Mouse (Mus musculus): ENCODE measurements around the gene Duxbl3. TPM values are rescaled to one million over a fixed set of nuclear protein-coding genes. Genes with fewer than 3 reads are reported as not detected.
"Not testable (repeated sequence)": the region's sequence is repeated elsewhere in the genome, so short reads cannot be mapped to it uniquely, and the experiment has no call there.

Gene Duxbl3
- 4.6 and 4.7 TPM in 2 replicates for polyA plus RNA-seq (2015; fragmentation: Nextera tagmentation; extraction: Ambion mirVana)

- not testable (repeated sequence) for H3K36me3 ChIP-seq (ENCODE audit: poor library complexity, severe bottlenecking); H3K9me3 ChIP-seq (replicated peaks); H3K4me3 ChIP-seq; H3K27me3 ChIP-seq; H3K4me1 ChIP-seq; H3K4me2 ChIP-seq; H3K9ac ChIP-seq; H3K27ac ChIP-seq
- no CpG with 5 or more reads among the region's 25 CpGs for WGBS
- ATAC-seq: peak; percentile 88
These were observed at the start of gene Duxbl3 for GRCm38 (mm10) chr14:26257756-26258617. Gene Duxbl3 (plus strand): TSS chr14:26257962.

DNA sequence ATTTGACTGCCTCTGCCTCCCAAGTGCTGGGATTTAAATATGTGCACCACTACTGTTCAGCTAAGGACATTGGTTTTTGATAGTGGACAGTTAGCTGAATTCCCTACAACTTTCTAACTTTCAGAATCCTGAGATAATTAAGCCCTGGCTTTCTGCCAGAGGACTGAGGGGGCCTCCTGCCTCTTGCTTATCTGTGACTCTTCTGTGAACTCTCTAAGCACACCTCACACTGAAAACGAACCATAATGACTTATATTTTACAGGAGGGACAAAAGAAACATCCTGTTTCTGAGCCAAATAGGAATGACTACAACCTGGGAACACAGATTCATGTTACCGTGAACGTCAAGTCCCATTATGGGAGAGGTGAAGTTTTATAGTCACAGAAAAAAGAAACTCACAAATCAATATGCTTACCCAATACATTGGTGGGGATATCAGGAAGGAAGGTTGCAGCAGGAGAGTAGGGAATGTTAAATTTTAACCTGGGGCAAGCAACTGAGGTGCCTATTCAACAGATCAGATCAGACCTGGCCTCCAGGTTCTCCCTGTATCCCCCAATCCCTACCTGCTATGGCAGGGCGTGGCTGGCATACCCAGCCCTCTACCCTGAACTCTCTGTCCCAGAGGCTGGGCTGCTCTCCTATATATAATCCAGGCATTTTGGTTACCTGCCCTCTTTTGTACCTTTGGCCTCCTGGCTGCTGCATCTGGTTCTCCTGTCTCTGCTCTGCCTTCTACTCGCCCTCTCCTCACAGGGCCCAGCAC, 41.3 kb upstream of the Duxbl3 start:
- H3K4me1 ChIP-seq; H3K27me3 ChIP-seq; ATAC-seq; H3K36me3 ChIP-seq (ENCODE audit: poor library complexity, severe bottlenecking); H3K9ac ChIP-seq; H3K9me3 ChIP-seq (replicated peaks); H3K27ac ChIP-seq; H3K4me3 ChIP-seq; H3K4me2 ChIP-seq: not testable (repeated sequence)
- WGBS: no CpG with 5 or more reads among the region's 5 CpGs

GRCm38 (mm10) chr14:26237183-26237582, 20.6 kb upstream of the Duxbl3 start:
- H3K27me3 ChIP-seq; H3K9ac ChIP-seq; H3K36me3 ChIP-seq (ENCODE audit: poor library complexity, severe bottlenecking); H3K4me3 ChIP-seq; H3K4me1 ChIP-seq; ATAC-seq; H3K4me2 ChIP-seq; H3K27ac ChIP-seq; H3K9me3 ChIP-seq (replicated peaks): not testable (repeated sequence)
- no CpG with 5 or more reads among the region's 2 CpGs for WGBS

GRCm38 (mm10) chr14:26258729-26259128, 967 bp downstream of the Duxbl3 start:
- ATAC-seq; H3K4me1 ChIP-seq; H3K9ac ChIP-seq; H3K36me3 ChIP-seq (ENCODE audit: poor library complexity, severe bottlenecking); H3K27ac ChIP-seq; H3K9me3 ChIP-seq (replicated peaks); H3K4me2 ChIP-seq; H3K27me3 ChIP-seq; H3K4me3 ChIP-seq: not testable (repeated sequence)
- no CpG with 5 or more reads among the region's 6 CpGs for WGBS

DNA sequence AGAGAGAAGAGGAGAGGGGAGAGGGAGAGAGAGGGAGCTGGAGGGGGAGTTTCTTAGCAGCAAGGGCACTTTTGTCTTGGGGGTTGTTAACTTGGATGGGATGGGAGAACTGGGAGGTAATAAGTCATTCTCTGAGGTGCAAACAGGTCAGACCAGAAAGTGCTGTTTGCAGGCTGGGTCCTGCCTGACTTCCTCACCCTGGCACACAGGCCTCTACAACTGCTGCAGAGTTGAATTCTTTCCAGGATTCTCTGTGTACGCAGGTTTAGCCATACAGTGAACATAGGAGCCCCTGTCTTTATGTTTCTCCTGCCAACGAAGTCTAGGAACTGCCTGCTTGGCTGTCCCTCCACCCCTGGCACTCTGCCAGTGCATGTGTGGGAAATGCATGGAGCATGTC, 29.0 kb downstream of the Duxbl3 start:
- H3K9me3 ChIP-seq (replicated peaks); H3K4me3 ChIP-seq; H3K4me1 ChIP-seq; H3K27me3 ChIP-seq; H3K4me2 ChIP-seq; H3K9ac ChIP-seq; H3K27ac ChIP-seq; ATAC-seq; H3K36me3 ChIP-seq (ENCODE audit: poor library complexity, severe bottlenecking): not testable (repeated sequence)
- WGBS: no CpG with 5 or more reads among the region's 2 CpGs

DNA sequence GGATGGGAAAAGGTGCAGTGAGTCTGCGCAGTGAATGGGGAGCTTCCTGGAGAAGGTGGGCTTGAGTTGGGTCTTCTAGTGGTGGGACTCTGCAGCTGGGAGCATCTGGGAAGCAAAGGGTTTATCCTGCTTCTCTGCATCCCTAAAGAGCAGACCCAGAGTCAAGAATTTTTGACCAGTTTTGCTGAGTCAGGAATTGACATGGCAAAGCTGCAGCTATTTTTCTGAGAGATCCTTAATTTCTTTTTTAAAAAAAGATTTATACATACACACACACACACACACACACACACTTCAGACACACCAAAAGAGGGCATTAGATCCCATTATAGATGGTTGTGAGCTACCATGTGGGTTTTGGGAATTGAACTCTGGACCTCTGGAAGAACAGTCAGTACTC, 36.1 kb downstream of the Duxbl3 start:
- no peak for ATAC-seq
- H3K4me2 ChIP-seq: no peak overlapping the region
- H3K9me3 ChIP-seq (replicated peaks): no peaks in the 10 kb centered on the region
- no peak overlapping the region for H3K4me3 ChIP-seq
- no peaks in the 10 kb centered on the region for H3K36me3 ChIP-seq (ENCODE audit: poor library complexity, severe bottlenecking)
- H3K9ac ChIP-seq: no peak overlapping the region
- H3K27me3 ChIP-seq: no peaks in the 10 kb centered on the region
- H3K4me1 ChIP-seq: no peaks in the 10 kb centered on the region
- H3K27ac ChIP-seq: no peak overlapping the region
- 96% methylated on average over 1 of the region's 1 CpGs for WGBS

GRCm38 (mm10) chr14:26297055-26297454, 39.3 kb downstream of the Duxbl3 start:
- no peaks in the 10 kb centered on the region for H3K4me1 ChIP-seq
- no peaks in the 10 kb centered on the region for H3K36me3 ChIP-seq (ENCODE audit: poor library complexity, severe bottlenecking)
- H3K27ac ChIP-seq: no peak overlapping the region
- H3K9ac ChIP-seq: no peak overlapping the region
- no peak for ATAC-seq
- no peaks in the 10 kb centered on the region for H3K9me3 ChIP-seq (replicated peaks)
- H3K27me3 ChIP-seq: no peaks in the 10 kb centered on the region
- H3K4me2 ChIP-seq: no peak overlapping the region
- no peak overlapping the region for H3K4me3 ChIP-seq
- WGBS: 72% methylated on average over 4 of the region's 4 CpGs

DNA sequence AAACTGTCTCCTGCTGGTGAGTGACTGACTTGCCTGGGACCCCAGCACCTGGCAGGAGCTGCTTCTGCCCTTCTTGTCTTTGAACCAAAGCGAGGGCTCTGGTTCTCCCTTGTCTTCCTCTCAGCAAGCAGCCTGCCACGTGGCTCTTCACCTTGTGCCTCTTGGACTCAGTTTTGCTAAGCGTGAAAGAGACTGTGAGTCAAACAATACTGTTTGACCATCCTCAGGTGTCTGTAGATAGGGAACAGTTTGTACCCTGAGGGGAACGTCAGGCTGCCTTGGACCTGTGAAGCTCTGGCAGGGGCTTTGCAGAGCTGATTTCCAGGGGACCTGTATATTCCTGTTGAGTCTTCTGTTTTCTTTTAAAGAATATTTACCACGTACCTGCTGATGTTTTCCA, 39.7 kb downstream of the Duxbl3 start:
- Histone ChIP-seq H3K4me3 (no peak overlapping the region), H3K36me3 (ENCODE audit: poor library complexity, severe bottlenecking) (no peaks in the 10 kb centered on the region), H3K27me3 (no peaks in the 10 kb centered on the region), H3K9me3 (replicated peaks) (no peaks in the 10 kb centered on the region), H3K4me1 (no peaks in the 10 kb centered on the region), H3K27ac (no peak overlapping the region), H3K9ac (no peak overlapping the region), H3K4me2 (no peak overlapping the region)
- no peak for ATAC-seq
- WGBS: 78% methylated on average over 5 of the region's 5 CpGs

- no peaks in the 10 kb centered on the region for H3K9me3 ChIP-seq (replicated peaks)
- H3K4me2 ChIP-seq: no peak overlapping the region
- 38% methylated on average over 2 of the region's 2 CpGs for WGBS
- H3K36me3 ChIP-seq (ENCODE audit: poor library complexity, severe bottlenecking): no peaks in the 10 kb centered on the region
- peak; percentile 63 for ATAC-seq
- no peaks in the 10 kb centered on the region for H3K4me1 ChIP-seq
- H3K9ac ChIP-seq: no peak overlapping the region
- no peaks in the 10 kb centered on the region for H3K27me3 ChIP-seq
- no peak overlapping the region for H3K4me3 ChIP-seq
- H3K27ac ChIP-seq: no peak overlapping the region
These were observed 45.3 kb downstream of the Duxbl3 start for GRCm38 (mm10) chr14:26303111-26303510.

- no peaks in the 10 kb centered on the region for H3K4me1 ChIP-seq
- H3K27ac ChIP-seq: no peak overlapping the region
- no peak overlapping the region for H3K9ac ChIP-seq
- no peak overlapping the region for H3K4me2 ChIP-seq
- WGBS: 54% methylated on average over 2 of the region's 2 CpGs
- no peak for ATAC-seq
- no peaks in the 10 kb centered on the region for H3K36me3 ChIP-seq (ENCODE audit: poor library complexity, severe bottlenecking)
- no peaks in the 10 kb centered on the region for H3K9me3 ChIP-seq (replicated peaks)
- no peak overlapping the region for H3K4me3 ChIP-seq
- no peaks in the 10 kb centered on the region for H3K27me3 ChIP-seq
These were observed 48.3 kb downstream of the Duxbl3 start for GRCm38 (mm10) chr14:26306032-26306431.

DNA sequence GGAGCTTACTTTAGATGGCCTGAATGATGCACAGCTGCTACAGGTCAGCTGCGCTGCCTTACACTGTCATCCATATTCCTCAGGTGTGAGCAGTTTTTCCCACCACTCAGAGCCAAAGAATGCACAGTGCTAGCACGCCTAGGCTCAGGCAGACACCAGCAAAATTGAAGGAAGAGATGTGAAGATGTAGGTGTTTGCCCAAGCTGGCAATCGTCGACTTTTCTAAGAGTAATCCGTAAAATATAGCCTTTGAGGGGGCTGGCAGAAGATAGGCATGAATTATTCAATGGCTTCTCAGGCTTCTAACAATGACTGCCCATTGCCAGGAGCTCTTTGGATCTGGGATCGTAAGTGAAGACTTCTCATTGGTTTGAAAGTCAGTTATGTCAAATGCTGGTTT, 51.1 kb downstream of the Duxbl3 start:
- whole genome bisulfite sequencing: 87% methylated on average over 6 of the region's 6 CpGs
- no peak overlapping the region for H3K27ac ChIP-seq
- no peak overlapping the region for H3K9ac ChIP-seq
- no peak for ATAC-seq
- no peak overlapping the region for H3K4me2 ChIP-seq
- no peak overlapping the region for H3K4me3 ChIP-seq
- H3K4me1 ChIP-seq: no peaks in the 10 kb centered on the region
- H3K36me3 ChIP-seq (ENCODE audit: poor library complexity, severe bottlenecking): no peaks in the 10 kb centered on the region
- H3K27me3 ChIP-seq: no peaks in the 10 kb centered on the region
- no peaks in the 10 kb centered on the region for H3K9me3 ChIP-seq (replicated peaks)

- H3K27me3 ChIP-seq: no peaks in the 10 kb centered on the region
- H3K9me3 ChIP-seq (replicated peaks): no peaks in the 10 kb centered on the region
- no peak overlapping the region for H3K4me2 ChIP-seq
- H3K36me3 ChIP-seq (ENCODE audit: poor library complexity, severe bottlenecking): no peaks in the 10 kb centered on the region
- H3K9ac ChIP-seq: no peak overlapping the region
- no peak overlapping the region for H3K4me3 ChIP-seq
- no peak for ATAC-seq
- 75% methylated on average over 1 of the region's 1 CpGs for WGBS
- no peaks in the 10 kb centered on the region for H3K4me1 ChIP-seq
- no peak overlapping the region for H3K27ac ChIP-seq
These were observed 51.7 kb downstream of the Duxbl3 start for GRCm38 (mm10) chr14:26309511-26309910.

Data from forebrain, embryonic 13.5 days (tissue).